Mouse (Mus musculus) liver, embryonic 14.5 days (tissue): ENCODE measurements around the gene Tle4. TPM values are rescaled to one million over a fixed set of nuclear protein-coding genes. Genes with fewer than 3 reads are reported as not detected.

Experiments used
- ATAC-seq: fragments of 200-750 bp; cut with Nextera tagmentation; 2 replicates; pipeline ENCODE4 v1.8.0; 2017; ENCODE audit warnings: moderate number of reproducible peaks, mild to moderate bottlenecking, moderate library complexity; ENCODE audit not compliant: insufficient read depth
- DNase-seq, 3 experiments: peaks; one replicate each; pipeline ENCODE4 v3.0.0-alpha.2; 2012 to 2013; ENCODE audit warnings: low read depth in 3 of 3, low spot score in 3 of 3
- H3K27ac ChIP-seq: fragments of 300-500 bp; sonication (generic); 2 replicates; pipeline ENCODE4 v1.5.1; 2014; ENCODE audit warnings: moderate library complexity, mild to moderate bottlenecking, control low read depth, inconsistent platforms
- H3K27me3 ChIP-seq: fragments of 300-500 bp; sonication (generic); 2 replicates; pipeline ENCODE4 v1.6.1; 2014; ENCODE audit warnings: mild to moderate bottlenecking, low read length, moderate library complexity; ENCODE audit not compliant: control insufficient read depth, insufficient read depth
- H3K36me3 ChIP-seq: fragments of 300-500 bp; sonication (generic); replicated peaks from 2 replicates; pipeline ENCODE4 v1.6.1; 2014; ENCODE audit warnings: low read depth; ENCODE audit not compliant: control insufficient read depth, insufficient read depth
- H3K4me1 ChIP-seq, 2 experiments: fragments of 200-500 bp in 1 of 2; fragments of 300-500 bp in 1 of 2; sonication (generic) in 1 of 2; replicated peaks; 2 replicates each; pipeline ENCODE4 v1.6.1; 2012 to 2014; ENCODE audit warnings: antibody characterized with exemption in 1 of 2, inconsistent platforms in 1 of 2, low read length in 1 of 2; ENCODE audit not compliant: control insufficient read depth in 2 of 2, insufficient read depth in 2 of 2
- H3K4me2 ChIP-seq: fragments of 300-500 bp; sonication (generic); 2 replicates; pipeline ENCODE4 v1.6.1; 2014; ENCODE audit warnings: low read depth, mild to moderate bottlenecking, control low read depth, moderate library complexity
- H3K4me3 ChIP-seq, 2 experiments: fragments of 200-500 bp in 1 of 2; fragments of 300-500 bp in 1 of 2; sonication (generic) in 1 of 2; 2 replicates each; pipeline ENCODE4 v1.5.1; 2012 to 2014; ENCODE audit warnings: low read depth in 2 of 2, low read length in 2 of 2, mild to moderate bottlenecking in 2 of 2, control low read depth in 1 of 2, inconsistent platforms in 1 of 2, moderate library complexity in 1 of 2; ENCODE audit not compliant: insufficient read depth in 1 of 2
- H3K9ac ChIP-seq: fragments of 300-500 bp; sonication (generic); replicated peaks from 2 replicates; pipeline ENCODE4 v1.6.1; 2014; ENCODE audit warnings: mild to moderate bottlenecking, control low read depth, moderate library complexity
- H3K9me3 ChIP-seq: fragments of 300-500 bp; sonication (generic); 2 replicates; pipeline ENCODE4 v1.6.1; 2016; ENCODE audit warnings: low read length, mixed read lengths; ENCODE audit not compliant: control insufficient read depth
- CTCF ChIP-seq: IDR thresholded peaks from 2 replicates; pipeline ENCODE4 v1.5.1; 2016; ENCODE audit warnings: antibody characterized with exemption, low read depth, control low read depth
- EP300 ChIP-seq: IDR thresholded peaks from 2 replicates; pipeline ENCODE4 v1.6.1; 2016; ENCODE audit warnings: antibody characterized with exemption, low read depth
- WGBS: fragments of 180-500 bp; shearing (Covaris S2); extraction: QIAGEN DNeasy Blood & Tissue Kit; methylation state at CpG from one replicate; pipeline ENCODE4 v1.1.7; 2014; ENCODE audit not compliant: insufficient replicate concordance; 5-methylcytosine and 5-hydroxymethylcytosine counted together
- polyA plus RNA-seq, 2 experiments: library from polyadenylated mRNA; depleted of rRNA in 1 of 2; stranded (reverse) in 1 of 2; unstranded in 1 of 2; fragments of >200 nt; fragmentation: Nextera tagmentation in 1 of 2; extraction: Ambion mirVana in 1 of 2; gene quantifications; 2 replicates each; pipeline versions ENCODE4 v1.2.1 to v1.2.3; 2012 to 2014

Tle4 gene
- polyA plus RNA-seq, 2 experiments, result 3.7 to 4.3 TPM

DNA sequence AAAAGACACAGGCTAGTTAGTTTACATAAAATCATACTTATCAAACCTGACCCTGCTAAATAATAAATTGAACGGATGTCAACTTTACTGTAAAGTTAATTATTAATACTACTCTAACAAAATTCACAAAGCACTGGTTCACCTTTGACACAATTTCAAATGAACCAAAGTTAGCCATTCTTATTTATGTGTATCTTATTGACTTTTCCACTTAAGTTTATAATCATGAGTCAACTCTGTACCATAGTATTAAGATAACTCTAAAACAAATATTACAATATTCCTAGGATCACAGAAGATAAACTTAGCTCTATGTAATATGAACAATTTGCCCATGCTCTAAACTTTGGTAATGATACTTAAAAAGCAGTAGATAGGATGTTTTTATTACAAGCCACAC, 81.4 kb downstream of the Tle4 start:
- Histone ChIP-seq H3K27me3 (no peaks in the 10 kb centered on the region), H3K9me3 (no peaks in the 10 kb centered on the region), H3K4me2 (no peak overlapping the region), H3K27ac (no peak overlapping the region), H3K4me1 (no peaks in the 10 kb centered on the region), H3K36me3 (no peaks in the 10 kb centered on the region; the same call in 1 of the 2 replicates), H3K9ac (no peak overlapping the region), H3K4me3 (no peak overlapping the region)
- DNase-seq (no peak), ATAC-seq (no peak)
- 74% methylated on average over 1 of the region's 1 CpGs for WGBS
- TF ChIP-seq CTCF (no peak), EP300 (no peak)

DNA sequence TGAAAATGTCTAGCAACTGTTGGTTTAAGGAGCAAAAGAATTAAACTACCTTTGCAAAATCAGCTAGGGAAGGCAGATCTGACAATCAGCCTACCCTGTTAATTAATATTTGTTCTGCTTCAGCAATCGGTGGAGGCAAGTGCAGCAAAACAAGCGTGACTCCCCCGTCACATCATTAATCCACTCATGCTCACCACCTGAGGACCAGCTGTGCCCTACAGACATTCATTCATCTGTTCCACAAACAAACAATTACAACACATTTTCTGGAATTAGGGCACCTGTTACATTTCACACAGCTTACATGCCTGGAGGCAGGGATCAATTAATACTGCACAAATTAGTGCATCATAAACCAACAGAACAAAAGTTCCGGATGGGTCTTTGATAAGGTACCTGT, 89.0 kb downstream of the Tle4 start:
- TF ChIP-seq EP300 (no peak), CTCF (no peak)
- no peak overlapping the region for H3K4me3 ChIP-seq
- 86% methylated on average over 4 of the region's 4 CpGs for WGBS

DNA sequence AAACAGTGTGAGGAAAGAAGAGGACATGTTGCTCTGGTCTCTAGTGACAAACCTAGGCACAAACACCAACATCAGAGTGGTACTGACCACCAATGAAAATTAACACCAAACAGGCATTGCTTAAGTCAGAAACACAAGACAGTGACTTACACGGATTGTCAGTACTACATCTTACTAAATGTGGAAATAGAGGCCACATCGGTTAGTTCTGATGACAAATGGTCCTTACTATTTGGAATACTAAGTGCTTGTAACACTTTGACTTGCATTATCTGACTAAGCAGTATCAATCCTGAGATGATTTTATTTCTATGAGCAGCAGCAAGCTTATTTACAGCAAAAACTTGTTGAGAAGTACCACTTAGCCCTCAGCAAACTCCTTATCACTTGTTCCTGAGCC, 89.9 kb downstream of the Tle4 start:
- Histone ChIP-seq H3K4me1 (no peaks in the 10 kb centered on the region), H3K27ac (no peak overlapping the region), H3K9ac (no peak overlapping the region), H3K36me3 (no peaks in the 10 kb centered on the region; the same call in 1 of the 2 replicates), H3K9me3 (no peaks in the 10 kb centered on the region), H3K4me3 (no peak overlapping the region), H3K27me3 (no peaks in the 10 kb centered on the region), H3K4me2 (no peak overlapping the region)
- no peak for DNase-seq
- no peak for ATAC-seq
- TF ChIP-seq EP300, result no peak
- TF ChIP-seq CTCF, result no peak
- 68% methylated on average over 2 of the region's 2 CpGs for WGBS

More for the DNA sequence above, 89.0 kb downstream of the Tle4 start:
- Histone ChIP-seq H3K27ac (no peak overlapping the region), H3K4me1 (no peaks in the 10 kb centered on the region), H3K36me3 (no peaks in the 10 kb centered on the region), H3K4me2 (no peak overlapping the region), H3K9me3 (no peaks in the 10 kb centered on the region), H3K9ac (no peak overlapping the region), H3K27me3 (no peaks in the 10 kb centered on the region)
- no peak for ATAC-seq
- DNase-seq, result no peak

DNA sequence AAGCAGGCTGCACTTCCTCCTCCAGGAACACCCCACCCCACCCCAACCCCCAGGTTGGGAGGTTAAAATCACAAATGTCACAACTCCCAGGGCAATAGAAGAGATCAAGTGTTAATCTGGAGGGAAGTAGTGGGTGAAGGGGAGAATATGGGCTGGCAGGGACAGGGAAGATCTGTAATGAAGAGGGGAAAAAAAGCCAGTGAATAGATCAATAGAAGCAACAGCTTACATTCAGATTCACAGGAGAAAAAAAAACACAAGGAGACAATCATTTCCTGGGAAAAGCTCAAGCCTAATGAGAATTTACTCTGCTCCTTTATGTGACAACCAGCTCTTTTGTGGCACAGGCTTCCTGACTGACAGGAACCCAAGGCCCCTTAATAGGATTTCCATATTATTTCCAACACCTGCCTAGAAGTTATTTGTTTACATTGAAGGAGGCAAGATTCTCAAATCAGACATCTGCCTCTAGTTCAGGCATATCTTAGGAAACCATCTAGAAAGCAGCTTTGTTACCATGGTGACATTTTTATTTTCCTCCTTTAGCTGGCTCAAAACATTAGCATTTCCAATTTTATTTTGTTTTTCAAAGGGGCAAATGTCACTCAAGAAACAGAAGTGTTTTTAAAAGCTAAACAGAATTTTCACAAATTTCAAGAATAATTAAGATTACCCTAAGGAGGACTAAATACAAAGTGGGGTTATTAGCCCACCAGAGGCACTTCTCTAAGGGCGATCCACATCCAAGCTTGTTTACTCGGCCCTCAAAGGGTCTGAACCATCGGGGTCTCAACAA, 90.8 kb downstream of the Tle4 start:
- no peak overlapping the region for H3K27ac ChIP-seq
- TF ChIP-seq EP300 (no peak), CTCF (no peak)
- no peaks in the 10 kb centered on the region for H3K4me1 ChIP-seq
- H3K9me3 ChIP-seq, result no peaks in the 10 kb centered on the region
- H3K9ac ChIP-seq, result no peak overlapping the region
- no peak overlapping the region for H3K4me2 ChIP-seq
- H3K4me3 ChIP-seq, result no peak overlapping the region
- ATAC-seq (no peak), DNase-seq (no peak)
- H3K36me3 ChIP-seq, result no peaks in the 10 kb centered on the region; the same call in 1 of the 2 replicates
- 68% methylated on average over 3 of the region's 3 CpGs for WGBS
- H3K27me3 ChIP-seq, result no peaks in the 10 kb centered on the region

DNA sequence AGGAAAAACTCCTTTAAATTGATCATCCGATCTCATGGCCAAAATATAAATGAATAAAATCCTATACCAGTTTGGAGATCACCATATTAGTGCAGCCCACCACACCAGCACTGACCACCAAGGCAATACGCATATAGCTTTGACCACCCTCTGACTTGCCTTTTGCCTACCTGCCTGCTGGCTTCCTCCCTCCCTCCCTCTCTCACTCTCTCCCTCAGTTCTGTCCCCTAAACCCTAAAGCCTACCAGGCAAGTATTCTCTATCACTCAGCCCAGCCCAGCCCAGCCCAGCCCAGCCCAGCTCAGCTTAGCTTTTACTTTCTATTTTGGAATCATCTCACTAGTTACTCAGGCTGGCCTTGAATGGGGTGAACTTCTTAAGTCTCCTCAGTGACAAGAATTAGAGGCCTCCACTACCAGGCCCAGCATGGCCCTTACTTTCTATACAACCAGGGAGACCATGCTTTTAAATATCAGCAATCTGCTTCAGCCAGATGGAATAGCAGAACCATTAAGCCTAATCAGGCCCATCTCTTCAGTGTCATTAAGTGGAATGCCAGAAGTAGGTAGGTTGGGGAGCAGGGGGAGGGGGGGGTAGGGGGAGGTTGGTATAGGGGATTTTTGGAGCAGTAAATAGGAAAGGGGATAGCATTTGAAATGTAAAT, 91.8 kb downstream of the Tle4 start:
- Histone ChIP-seq H3K4me3 (no peak overlapping the region), H3K9me3 (no peaks in the 10 kb centered on the region), H3K4me2 (no peak overlapping the region), H3K4me1 (no peaks in the 10 kb centered on the region), H3K36me3 (no peaks in the 10 kb centered on the region; the same call in 1 of the 2 replicates), H3K27ac (no peak overlapping the region), H3K27me3 (no peaks in the 10 kb centered on the region), H3K9ac (no peak overlapping the region)
- 80% methylated on average over 2 of the region's 2 CpGs for WGBS
- no peak for TF ChIP-seq CTCF
- TF ChIP-seq EP300, result no peak
- DNase-seq (no peak), ATAC-seq (no peak)
